In the genomic region with DNA sequence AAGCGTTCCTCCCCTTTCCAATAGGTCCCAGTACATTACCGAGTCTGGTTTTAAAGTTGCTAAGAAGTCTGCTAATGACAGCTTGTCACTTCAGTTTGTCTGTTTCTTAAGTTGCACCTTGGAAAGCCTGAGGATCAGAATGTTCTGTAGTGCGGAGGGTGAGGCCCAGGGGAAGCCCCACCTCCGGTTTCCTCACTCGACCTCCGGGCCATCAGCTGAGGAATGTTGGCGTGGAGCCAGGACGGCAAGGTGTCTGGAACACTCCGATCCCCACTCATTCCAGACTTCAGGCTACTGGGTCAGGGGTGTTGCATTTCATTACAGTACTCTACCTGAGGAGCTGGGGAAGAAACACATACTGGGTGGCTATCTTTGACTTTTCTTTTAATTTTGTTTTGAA, we compare ENCODE assay signal across 8 mouse cellular contexts.
DNase-seq lines count a peak whose midpoint lies in the region; ATAC-seq and TF ChIP-seq lines count a peak whose summit lies in the region.

No protein-coding gene starts in this region.

- no peak for TF ChIP-seq CTCF in liver, adult 2 months (IDR thresholded peaks at IDR 0.05; ENCODE audit: low read depth, low read length)

- DNase-seq in liver, adult 2 months (ENCODE audit: extremely low read depth, low read depth, low spot score), result peak; percentile 3
- DNase-seq in heart, embryonic 10.5 days (ENCODE audit: low spot score), result peak; percentile 90
- peak; percentile 97 to 98 for DNase-seq in kidney, postnatal 25 days
- peak; percentile 72 for DNase-seq in ovary, postnatal 36 days (ENCODE audit: low spot score)
- no peak for DNase-seq in Muller cell, postnatal 12 days (ENCODE audit: inconsistent ontology term)

- no peak overlapping the region for H3K4me2 ChIP-seq in liver, embryonic 12.5 days
- H3K4me2 ChIP-seq in hindbrain, embryonic 13.5 days, result no peak overlapping the region
- no peak overlapping the region for H3K4me2 ChIP-seq in forebrain, embryonic 13.5 days

- WGBS in liver, adult 2 months, result 58% methylated on average over 9 of the region's 9 CpGs
- WGBS in liver, embryonic 12.5 days (ENCODE audit: insufficient replicate concordance), result 81% methylated on average over 9 of the region's 9 CpGs
- 39% methylated on average over 9 of the region's 9 CpGs for WGBS in heart, embryonic 10.5 days
- WGBS in hindbrain, embryonic 13.5 days, result 77% methylated on average over 9 of the region's 9 CpGs
- 79% methylated on average over 9 of the region's 9 CpGs for WGBS in forebrain, embryonic 13.5 days

- no peaks in the 10 kb centered on the region for H3K79me2 ChIP-seq in liver, adult 2 months (ENCODE audit: control insufficient read depth, insufficient read depth, low read length)

- no peak overlapping the region for H3K4me3 ChIP-seq in liver, adult 2 months (ENCODE audit: insufficient read depth, low read depth, low read length)
- H3K4me3 ChIP-seq in liver, embryonic 12.5 days, result no peak overlapping the region
- H3K4me3 ChIP-seq in heart, embryonic 10.5 days, result no peak overlapping the region
- no peak overlapping the region for H3K4me3 ChIP-seq in hindbrain, embryonic 13.5 days
- no peak overlapping the region for H3K4me3 ChIP-seq in forebrain, embryonic 13.5 days

- no peak overlapping the region for H3K27ac ChIP-seq in liver, adult 2 months (replicated peaks; ENCODE audit: insufficient read depth, low read depth, low read length)
- H3K27ac ChIP-seq in liver, embryonic 12.5 days, result no peak overlapping the region
- H3K27ac ChIP-seq in heart, embryonic 10.5 days, result no peak overlapping the region
- no peak overlapping the region for H3K27ac ChIP-seq in hindbrain, embryonic 13.5 days
- H3K27ac ChIP-seq in forebrain, embryonic 13.5 days, result no peak overlapping the region

- H3K27me3 ChIP-seq in liver, adult 2 months (ENCODE audit: control insufficient read depth, insufficient read depth, low read length), result no peaks in the 10 kb centered on the region
- no peaks in the 10 kb centered on the region for H3K27me3 ChIP-seq in liver, embryonic 12.5 days (replicated peaks)
- no peaks in the 10 kb centered on the region for H3K27me3 ChIP-seq in heart, embryonic 10.5 days (ENCODE audit: insufficient read depth, poor library complexity, severe bottlenecking)
- no peaks in the 10 kb centered on the region for H3K27me3 ChIP-seq in hindbrain, embryonic 13.5 days
- H3K27me3 ChIP-seq in forebrain, embryonic 13.5 days, result no peaks in the 10 kb centered on the region

- no peaks in the 10 kb centered on the region for H3K4me1 ChIP-seq in liver, adult 2 months (ENCODE audit: control insufficient read depth, insufficient read depth, low read length)
- no peaks in the 10 kb centered on the region for H3K4me1 ChIP-seq in liver, embryonic 12.5 days
- peaks cover 11% of the 10 kb centered on the region for H3K4me1 ChIP-seq in heart, embryonic 10.5 days
- H3K4me1 ChIP-seq in hindbrain, embryonic 13.5 days (replicated peaks), result no peaks in the 10 kb centered on the region
- no peaks in the 10 kb centered on the region for H3K4me1 ChIP-seq in forebrain, embryonic 13.5 days

- no peak for ATAC-seq in liver, embryonic 12.5 days
- no peak for ATAC-seq in hindbrain, embryonic 13.5 days (ENCODE audit: low FRiP score)
- no peak for ATAC-seq in forebrain, embryonic 13.5 days

- H3K36me3 ChIP-seq in liver, adult 2 months (ENCODE audit: control insufficient read depth, insufficient read depth, low read length), result no peaks in the 10 kb centered on the region
- peaks cover 19% of the 10 kb centered on the region for H3K36me3 ChIP-seq in liver, embryonic 12.5 days
- peaks cover 5% of the 10 kb centered on the region; the same call in 1 of the 2 replicates for H3K36me3 ChIP-seq in heart, embryonic 10.5 days
- peaks cover 11% of the 10 kb centered on the region for H3K36me3 ChIP-seq in hindbrain, embryonic 13.5 days
- H3K36me3 ChIP-seq in forebrain, embryonic 13.5 days (ENCODE audit: poor library complexity, severe bottlenecking), result peaks cover under 1% of the 10 kb centered on the region

- H3K9me3 ChIP-seq in liver, embryonic 12.5 days (replicated peaks), result no peaks in the 10 kb centered on the region
- H3K9me3 ChIP-seq in heart, embryonic 10.5 days, result no peaks in the 10 kb centered on the region
- no peaks in the 10 kb centered on the region for H3K9me3 ChIP-seq in hindbrain, embryonic 13.5 days
- no peaks in the 10 kb centered on the region for H3K9me3 ChIP-seq in forebrain, embryonic 13.5 days (replicated peaks)

- H3K9ac ChIP-seq in liver, adult 2 months (ENCODE audit: low read depth, low read length), result no peak overlapping the region
- no peak overlapping the region for H3K9ac ChIP-seq in liver, embryonic 12.5 days
- no peak overlapping the region for H3K9ac ChIP-seq in hindbrain, embryonic 13.5 days
- no peak overlapping the region for H3K9ac ChIP-seq in forebrain, embryonic 13.5 days

- TF ChIP-seq POLR2A in liver, adult 2 months (IDR thresholded peaks at IDR 0.05; ENCODE audit: extremely low read depth, insufficient read depth, low read length), result no peak
